Mouse (Mus musculus) bone marrow macrophage, adult 2 months (primary cell): ENCODE measurements around the gene Galnt6.

Source experiments
- CTCF ChIP-seq: IDR thresholded peaks from 2 replicates; pipeline ENCODE4 v1.5.1; 2012; ENCODE audit warnings: low read depth, mild to moderate bottlenecking, low read length, moderate library complexity
- POLR2A ChIP-seq: IDR thresholded peaks from 2 replicates; pipeline ENCODE4 v1.6.1; 2012; ENCODE audit warnings: mild to moderate bottlenecking, low read depth, low read length, borderline replicate concordance

DNA sequence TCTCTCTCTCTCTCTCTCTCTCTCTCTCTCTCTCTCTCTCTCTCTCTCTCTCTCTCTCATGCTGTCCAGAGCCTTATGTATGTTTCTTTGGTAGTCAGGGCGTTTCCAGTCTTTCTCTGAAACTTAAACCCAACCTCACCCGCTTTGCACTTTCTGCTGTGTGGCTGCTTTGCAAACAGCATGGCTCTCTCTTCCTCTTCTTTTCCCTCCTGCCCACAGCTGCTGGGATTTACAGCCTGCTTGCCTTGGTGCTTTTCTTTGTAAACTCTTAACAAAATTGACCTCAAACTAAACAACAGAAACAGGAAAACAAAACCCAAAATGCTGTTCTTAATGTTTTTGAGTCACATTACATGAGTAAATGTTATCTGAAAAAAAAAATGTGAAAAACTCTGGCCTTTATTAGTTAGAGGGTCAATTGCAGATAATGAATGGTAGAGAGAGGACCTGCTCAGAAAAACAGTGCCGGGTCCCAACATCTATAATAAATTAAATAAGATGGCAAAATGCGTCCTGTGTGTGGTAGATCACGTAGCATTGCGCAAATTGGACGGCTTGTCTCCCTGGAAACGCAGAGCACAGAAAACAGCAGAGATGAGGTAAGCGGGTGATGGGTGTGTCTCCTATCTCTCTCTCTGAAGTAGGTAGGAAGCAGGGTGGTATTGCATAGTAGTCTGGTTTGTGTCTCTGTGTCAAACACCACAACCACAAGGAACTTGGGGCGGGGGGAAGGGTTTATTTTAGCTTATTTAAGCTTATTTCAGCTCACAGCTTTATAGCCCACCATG lies 20.8 kb upstream of the Galnt6 start:
- TF ChIP-seq POLR2A (no peak), CTCF (no peak)
